Mouse (Mus musculus) liver, adult 10 weeks (tissue): Measurements from ENCODE around the gene Rhox4c. TPM values are rescaled to one million over a fixed set of nuclear protein-coding genes. Genes with fewer than 3 reads are reported as not detected.

Experiments
- polyA plus RNA-seq: library from polyadenylated mRNA; stranded (reverse); fragments of 350-450 nt; fragmentation: Illumina TruSeq; extraction: RNeasy Lipid Tissue Mini Kit (QIAGEN cat#74804); gene quantifications from one replicate; pipeline ENCODE4 v1.2.3, GENCODE M21; 2014; ENCODE audit warnings: low read depth, low replicate concordance

Rhox4c gene
- not detected for polyA plus RNA-seq

DNA sequence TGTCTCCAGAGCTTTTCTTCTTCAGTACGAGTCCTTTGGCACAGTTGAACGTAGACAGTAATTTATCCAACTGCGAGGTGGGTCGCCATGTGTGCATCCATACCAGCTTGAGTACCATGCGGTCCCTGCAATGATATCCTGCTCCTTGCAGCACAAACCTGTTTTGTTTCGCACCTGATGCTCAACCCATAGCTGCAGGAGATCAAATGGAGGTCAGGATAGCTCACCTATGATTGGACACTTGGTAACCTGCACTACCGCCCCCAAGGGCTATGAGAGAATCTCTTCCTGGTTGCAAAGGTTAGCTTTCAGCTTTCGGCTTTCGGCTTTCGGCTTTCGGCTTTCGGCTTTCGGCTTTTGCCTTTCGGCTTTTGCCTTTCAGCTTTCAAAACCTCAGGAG, at the start of gene Rhox4c:
TSS of gene Rhox4c (plus strand) at position 301 of the 400 bp plus-strand sequence.

DNA sequence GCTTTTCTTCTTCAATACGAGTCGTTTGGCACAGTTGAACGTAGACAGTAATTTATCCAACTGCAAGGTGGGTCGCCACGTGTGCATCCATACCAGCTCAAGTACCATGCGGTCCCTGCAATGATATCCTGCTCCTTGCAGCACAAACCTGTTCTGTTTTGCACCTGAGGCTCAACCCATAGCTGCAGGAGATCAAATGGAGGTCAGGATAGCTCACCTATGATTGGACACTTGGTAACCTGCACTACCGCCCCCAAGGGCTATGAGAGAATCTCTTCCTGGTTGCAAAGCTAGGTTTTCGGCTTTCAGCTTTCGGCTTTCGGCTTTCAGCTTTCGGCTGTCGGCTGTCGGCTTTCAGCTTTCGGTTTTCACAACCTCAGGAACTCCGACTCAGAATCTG, 47.9 kb upstream of the Rhox4c start, which contains the start of gene Rhox4b:
TSS of gene Rhox4b (plus strand) at position 301 of the 400 bp plus-strand sequence.

DNA sequence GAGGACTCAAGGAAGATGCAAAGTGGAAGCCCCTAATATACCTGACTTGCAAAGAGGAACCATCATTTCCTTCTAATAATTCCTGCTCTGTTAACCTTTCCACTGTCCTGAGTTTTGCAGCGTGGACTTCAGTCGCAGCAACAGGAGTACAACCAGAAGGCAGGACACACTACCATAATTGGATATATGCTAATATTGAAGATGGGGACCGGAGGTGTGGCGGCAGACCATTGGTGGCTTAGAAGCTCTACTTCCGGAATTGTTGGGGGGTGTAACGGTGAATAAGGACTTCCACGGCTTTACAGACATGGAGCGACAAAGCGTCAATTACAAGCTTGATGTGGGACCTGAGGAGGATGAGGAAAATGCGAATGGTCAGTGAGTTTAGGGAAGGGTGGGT, 26.8 kb upstream of the Rhox4c start, which contains the start of gene Rhox2c:
TSS of gene Rhox2c (plus strand) at position 301 of the 400 bp plus-strand sequence.

DNA sequence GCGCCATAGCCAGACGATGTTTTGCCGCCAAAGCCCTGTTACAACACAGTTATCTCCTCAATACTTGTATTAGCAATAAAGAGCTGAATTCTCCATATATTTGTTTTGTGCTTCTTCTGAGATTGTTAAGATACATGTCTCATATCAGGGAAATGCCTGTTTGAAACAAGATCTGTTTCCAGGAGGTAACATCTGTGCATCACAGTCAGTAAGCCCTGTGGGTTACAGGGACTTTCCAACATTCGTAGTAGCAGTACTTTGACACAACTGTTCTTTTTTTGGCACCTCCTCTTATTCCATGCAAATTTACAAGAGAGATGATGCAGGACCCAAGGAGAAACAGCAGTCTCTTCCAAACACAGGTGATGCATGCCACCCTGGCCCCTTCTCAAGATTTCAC, 21.9 kb upstream of the Rhox4c start, which contains the start of gene Rhox3c:
TSS of gene Rhox3c (plus strand) at position 301 of the 400 bp plus-strand sequence.

GRCm38 (mm10) chrX:37514059-37514458, 33.9 kb downstream of the Rhox4c start, which contains the start of gene Rhox4d:
Rhox4d (plus strand) TSS chrX:37514359.

GRCm38 (mm10) chrX:37530152-37530551, 50.0 kb downstream of the Rhox4c start, which contains the start of gene Rhox2e:
Rhox2e (plus strand) TSS chrX:37530452.

Other genes starting within 250 kb of the Rhox4c start
- gene Rhox2a, start 235.4 kb upstream of the Rhox4c start, polyA plus RNA-seq: not detected
- gene Rhox3a, start 230.4 kb upstream of the Rhox4c start, polyA plus RNA-seq: not detected
- not detected for gene Rhox4a, start 215.0 kb upstream of the Rhox4c start, polyA plus RNA-seq
- not detected for gene Rhox3a2, start 100.3 kb upstream of the Rhox4c start, polyA plus RNA-seq
- not detected for gene Rhox4a2, start 89.5 kb upstream of the Rhox4c start, polyA plus RNA-seq
- gene Rhox2b, start 68.3 kb upstream of the Rhox4c start, polyA plus RNA-seq: not detected
- not detected for gene Rhox4b, start 47.8 kb upstream of the Rhox4c start, polyA plus RNA-seq
- gene Rhox2c, start 26.7 kb upstream of the Rhox4c start, polyA plus RNA-seq: not detected
- gene Rhox3c, start 21.8 kb upstream of the Rhox4c start, polyA plus RNA-seq: not detected
- gene Rhox2d, start 13.1 kb downstream of the Rhox4c start, polyA plus RNA-seq: not detected
- gene Rhox4d, start 34.0 kb downstream of the Rhox4c start, polyA plus RNA-seq: not detected
- not detected for gene Rhox2e, start 50.1 kb downstream of the Rhox4c start, polyA plus RNA-seq
- gene Rhox3e, start 61.7 kb downstream of the Rhox4c start, polyA plus RNA-seq: not detected
- gene Rhox4e, start 77.1 kb downstream of the Rhox4c start, polyA plus RNA-seq: not detected
- not detected for gene Rhox2f, start 91.1 kb downstream of the Rhox4c start, polyA plus RNA-seq
- gene Rhox3f, start 100.7 kb downstream of the Rhox4c start, polyA plus RNA-seq: not detected
- not detected for gene Rhox4f, start 127.4 kb downstream of the Rhox4c start, polyA plus RNA-seq
- gene Rhox3g, start 148.3 kb downstream of the Rhox4c start, polyA plus RNA-seq: not detected
- not detected for gene Rhox2g, start 163.1 kb downstream of the Rhox4c start, polyA plus RNA-seq
- not detected for gene Rhox4g, start 171.0 kb downstream of the Rhox4c start, polyA plus RNA-seq
- not detected for gene Rhox3h, start 188.4 kb downstream of the Rhox4c start, polyA plus RNA-seq
- not detected for gene Rhox2h, start 192.9 kb downstream of the Rhox4c start, polyA plus RNA-seq